Mouse (Mus musculus) cerebellum, adult (tissue): ENCODE results near the gene Galk1.

Experiments
- ATAC-seq: cut with Nextera tagmentation; 2 replicates; pipeline ENCODE4 v1.9.2; 2017; ENCODE audit warnings: mild to moderate bottlenecking, moderate library complexity, mixed read lengths; ENCODE audit not compliant: insufficient number of reproducible peaks, low FRiP score, low TSS enrichment

Gene Galk1

DNA sequence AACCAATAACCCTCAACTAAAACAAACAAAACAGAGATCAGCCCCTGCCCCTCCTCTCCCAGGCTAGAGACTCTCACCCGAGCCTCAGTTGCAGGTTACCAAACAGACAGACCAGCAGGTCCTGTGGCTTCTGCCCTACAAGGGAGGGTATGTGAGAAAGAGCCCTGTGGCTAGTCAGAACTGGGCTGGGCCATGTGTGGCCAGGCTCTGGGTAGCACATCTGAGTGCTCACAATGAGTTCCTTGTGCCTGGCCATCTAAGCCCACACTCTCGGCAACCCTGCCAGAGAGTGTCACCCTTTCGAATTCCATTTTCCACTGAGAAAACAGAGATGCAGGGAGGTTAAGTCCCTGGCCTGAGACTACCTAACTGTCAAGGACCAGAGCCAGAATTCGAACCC lies 20.4 kb downstream of the Galk1 start:
- ATAC-seq: no peak

DNA sequence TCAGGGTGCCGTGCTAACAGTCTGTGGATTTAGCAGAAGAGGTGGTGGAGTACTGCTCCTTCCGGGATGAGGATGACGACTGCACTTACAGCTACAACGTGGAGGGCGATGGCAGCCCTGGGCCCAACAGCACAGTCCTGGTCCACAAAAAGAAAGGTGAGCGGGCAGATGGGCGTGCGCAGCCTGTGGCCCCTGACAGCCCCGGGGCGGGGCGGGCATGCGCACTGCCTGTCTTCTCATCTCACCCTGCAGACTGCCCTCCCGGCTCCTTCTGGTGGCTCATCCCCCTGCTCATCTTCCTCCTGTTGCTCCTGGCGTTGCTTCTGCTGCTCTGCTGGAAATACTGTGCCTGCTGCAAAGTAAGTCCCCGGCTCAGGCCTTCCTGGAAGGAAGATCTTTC lies 22.8 kb downstream of the Galk1 start:
- ATAC-seq: no peak

DNA sequence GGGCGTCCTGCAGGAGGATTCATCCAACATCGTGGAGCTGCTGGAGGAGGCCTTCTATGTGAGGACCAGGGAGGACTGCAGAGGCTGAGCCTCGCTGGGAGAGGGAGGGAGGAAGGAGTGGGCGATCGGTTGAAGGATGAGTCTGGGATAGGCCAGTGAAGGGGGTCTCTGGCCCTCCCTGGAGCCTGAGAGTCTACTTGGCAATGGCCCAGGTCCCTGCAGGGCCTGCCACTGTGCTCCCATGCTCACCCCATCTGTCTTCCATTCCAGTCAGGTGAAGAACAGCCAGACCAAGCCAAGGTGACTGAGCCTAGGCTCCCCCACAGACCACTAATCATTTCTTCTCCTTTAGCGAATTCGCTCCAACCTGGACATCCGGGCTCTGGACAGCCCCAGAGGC lies 29.2 kb downstream of the Galk1 start:
- no peak for ATAC-seq

DNA sequence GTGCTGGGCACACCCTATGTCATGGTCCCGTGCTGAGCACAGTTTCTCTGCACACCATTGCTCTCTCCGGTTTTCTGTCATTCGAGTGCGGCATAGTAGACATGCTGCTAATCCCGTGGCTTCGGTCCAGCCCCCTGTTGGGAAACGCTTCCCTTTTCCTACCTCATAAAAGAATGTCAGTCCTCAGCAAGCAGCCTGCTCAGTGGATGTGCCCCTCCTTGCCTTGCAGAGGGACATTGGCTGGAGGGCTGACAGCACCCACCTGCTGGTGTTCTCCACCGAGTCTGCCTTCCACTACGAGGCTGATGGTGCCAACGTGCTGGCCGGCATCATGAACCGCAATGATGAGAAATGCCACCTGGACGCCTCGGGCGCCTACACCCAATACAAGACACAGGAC lies 30.0 kb downstream of the Galk1 start:
- no peak for ATAC-seq

- ATAC-seq: no peak
Observed at GRCm38 (mm10) chr11:115975544-115975943, 37.0 kb downstream of the Galk1 start.

DNA sequence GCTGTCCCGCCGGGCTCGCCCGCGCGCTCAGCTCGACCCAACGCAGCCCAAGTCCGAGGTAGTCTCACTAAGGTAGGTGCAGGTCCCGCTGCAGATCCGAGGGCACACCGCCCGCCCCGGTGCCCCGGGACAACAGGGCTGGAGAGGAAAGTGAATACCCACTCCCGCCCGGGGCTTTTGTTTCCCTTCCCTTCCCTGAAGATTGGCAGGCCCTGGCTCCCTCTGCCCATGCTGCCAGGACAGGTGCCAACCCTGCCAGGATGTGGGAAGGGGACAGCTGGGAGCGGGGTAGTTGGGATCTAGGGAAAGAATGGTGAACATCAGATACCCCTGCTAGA lies 37.5 kb downstream of the Galk1 start:
- no peak for ATAC-seq

GRCm38 (mm10) chr11:115974309-115975082 lies 38.0 kb downstream of the Galk1 start, which contains the start of gene Itgb4:
Itgb4 (plus strand) TSS chr11:115974709.
- no peak for ATAC-seq

DNA sequence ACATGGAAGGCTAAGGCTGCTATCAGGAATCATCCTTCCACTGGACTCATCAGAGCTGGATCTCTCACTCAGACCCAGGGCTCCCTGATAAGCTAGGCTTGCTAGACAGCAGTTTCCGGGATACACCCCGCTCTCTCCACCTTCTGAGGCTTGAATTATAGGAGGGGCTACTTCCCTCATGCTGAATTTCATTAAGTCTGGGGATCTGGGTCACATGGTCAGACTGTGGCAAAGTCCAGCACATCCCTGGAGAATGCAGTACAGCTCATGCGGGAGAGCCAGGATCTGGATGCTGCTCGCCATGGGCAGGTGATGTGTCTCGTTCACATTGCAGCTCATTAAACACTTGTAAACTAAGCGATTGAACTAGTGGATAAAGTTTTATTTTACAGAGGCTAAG lies 41.5 kb downstream of the Galk1 start:
- no peak for ATAC-seq

GRCm38 (mm10) chr11:115970006-115970673 lies 42.4 kb downstream of the Galk1 start:
- no peak for ATAC-seq

GRCm38 (mm10) chr11:115968731-115969405 lies 43.7 kb downstream of the Galk1 start:
- ATAC-seq: no peak

DNA sequence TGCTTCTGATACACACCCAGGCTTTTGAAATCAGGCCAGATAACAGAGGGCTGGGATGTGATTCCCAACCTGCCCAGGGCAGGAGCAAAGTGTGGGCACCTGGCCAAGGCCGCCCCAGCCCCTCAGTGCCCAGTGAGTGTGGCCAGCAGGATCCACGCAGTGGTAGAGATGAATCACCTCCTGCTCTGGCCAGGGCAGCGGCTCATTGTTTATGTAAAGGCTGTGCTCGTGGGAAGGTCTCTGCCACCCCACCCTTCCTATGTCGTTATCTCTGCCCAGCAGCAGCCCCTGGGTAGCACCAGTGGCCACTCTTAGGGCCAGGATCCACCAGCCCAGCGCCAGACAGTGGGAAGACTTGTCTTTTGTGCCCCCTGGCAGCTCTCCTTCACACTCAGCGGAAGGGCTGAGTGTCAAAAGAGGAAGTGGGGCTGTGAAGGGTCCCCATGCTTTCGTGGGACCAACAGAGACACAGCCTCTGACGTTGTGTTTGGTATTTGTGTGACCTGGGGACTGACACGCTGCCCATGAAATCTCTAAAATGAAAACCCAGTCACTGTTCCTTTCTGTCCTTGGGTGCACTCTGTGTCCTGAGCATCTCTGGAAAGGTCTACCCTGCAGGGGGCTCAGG lies 47.4 kb downstream of the Galk1 start:
- ATAC-seq: no peak

DNA sequence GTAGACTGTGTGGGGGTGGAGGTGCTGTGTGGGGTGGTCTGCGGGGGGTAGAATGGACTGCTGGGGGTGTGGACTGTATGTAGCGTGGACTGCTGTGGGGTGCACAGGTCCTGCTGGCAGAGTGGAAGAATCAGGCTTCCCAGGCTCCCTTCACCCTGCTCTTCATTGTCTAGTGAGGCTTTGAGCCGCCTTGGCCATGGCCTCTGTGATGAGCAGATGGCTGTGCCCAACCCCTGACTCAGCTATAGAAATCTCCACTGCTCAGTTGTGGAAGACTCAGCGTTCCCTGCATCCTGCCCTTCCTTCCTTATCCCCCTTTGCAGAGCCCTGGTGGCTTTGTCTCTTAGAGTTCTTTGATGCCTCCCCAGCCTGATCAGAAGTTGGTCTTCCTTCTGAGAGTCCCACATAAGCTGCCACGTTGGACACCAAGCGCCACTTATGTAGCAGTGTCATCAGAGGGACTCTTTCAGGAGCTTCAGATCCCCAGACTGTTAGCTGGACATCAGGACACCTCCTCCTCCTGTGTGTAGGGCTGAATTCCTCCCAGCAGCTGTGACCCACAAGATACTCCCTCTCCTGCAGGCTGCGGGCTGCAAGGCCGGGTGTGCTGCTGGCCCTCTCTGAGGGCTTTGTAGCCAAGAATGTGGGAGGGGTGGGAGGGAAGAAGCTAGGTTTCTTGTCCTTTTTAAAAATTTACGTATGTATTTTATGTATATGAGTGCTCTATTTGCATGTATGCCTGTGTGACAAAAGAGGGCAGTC lies 49.7 kb downstream of the Galk1 start:
- ATAC-seq: no peak

- no peak for ATAC-seq
Observed at GRCm38 (mm10) chr11:115959018-115959417, 53.5 kb downstream of the Galk1 start.
